Mouse (Mus musculus) adrenal gland, postnatal 14 days (tissue): ENCODE results near the gene Acaca. TPM values are rescaled to one million over a fixed set of nuclear protein-coding genes. Genes with fewer than 3 reads are reported as not detected.

Source experiments
- DNase-seq: peaks from one replicate; pipeline ENCODE4 v3.0.0; 2021; ENCODE audit warnings: mixed read lengths
- long read RNA-seq, 2 experiments: library from polyadenylated mRNA; stranded (forward); transcript quantifications; one replicate each; pipeline ENCODE4 v2.0.0; 2021
- total RNA-seq: library from RNA; stranded (reverse); gene quantifications from 2 replicates; pipeline ENCODE4 v1.2.3, GENCODE M21; 2021

Gene Acaca
- 80.0 and 100 TPM in 2 replicates for total RNA-seq
- long read RNA-seq, experiment 1, partial matches to known transcripts: 4 of 18 reads
- long read RNA-seq, experiment 1, other reads (novel, unspliced or antisense): 14 of 18 reads
- long read RNA-seq, experiment 2, partial matches to known transcripts: 0 of 12 reads
- long read RNA-seq, experiment 2, other reads (novel, unspliced or antisense): 12 of 12 reads

GRCm38 (mm10) chr11:84128943-84129798, at the start of gene Acaca, which contains the start of gene Tada2a:
TSS of gene Acaca (plus strand) at chr11:84129672.
TSS of gene Tada2a (minus strand) at chr11:84129600.
- DNase-seq: peak; percentile 88

GRCm38 (mm10) chr11:84079887-84080286, 49.6 kb upstream of the Acaca start:
- DNase-seq: no peak

- no peak for DNase-seq
These were observed 49.1 kb upstream of the Acaca start for GRCm38 (mm10) chr11:84080327-84080726.

- DNase-seq: no peak
These were observed 47.6 kb upstream of the Acaca start for GRCm38 (mm10) chr11:84081901-84082300.

- DNase-seq: no peak
These were observed 38.9 kb upstream of the Acaca start for GRCm38 (mm10) chr11:84090572-84090971.

GRCm38 (mm10) chr11:84095084-84095483, 34.4 kb upstream of the Acaca start:
- DNase-seq: no peak

GRCm38 (mm10) chr11:84097251-84097998, 32.0 kb upstream of the Acaca start:
- no peak for DNase-seq

- DNase-seq: peak; percentile 10
These were observed 28.3 kb upstream of the Acaca start for GRCm38 (mm10) chr11:84101182-84101581.

GRCm38 (mm10) chr11:84104036-84104435, 25.4 kb upstream of the Acaca start:
- DNase-seq: peak; percentile 59

GRCm38 (mm10) chr11:84107137-84107536, 22.3 kb upstream of the Acaca start:
- DNase-seq: no peak

GRCm38 (mm10) chr11:84113623-84114022, 15.8 kb upstream of the Acaca start:
- DNase-seq: no peak

GRCm38 (mm10) chr11:84115646-84116045, 13.8 kb upstream of the Acaca start:
- peak; percentile 36 for DNase-seq

- DNase-seq: no peak
These were observed 13.3 kb upstream of the Acaca start for GRCm38 (mm10) chr11:84116221-84116620.

- DNase-seq: no peak
These were observed 12.0 kb upstream of the Acaca start for GRCm38 (mm10) chr11:84117431-84117830.

- no peak for DNase-seq
These were observed 8.2 kb upstream of the Acaca start for GRCm38 (mm10) chr11:84121051-84121956.

GRCm38 (mm10) chr11:84127977-84128376, 1.5 kb upstream of the Acaca start:
- DNase-seq: no peak

- DNase-seq: no peak
These were observed 320 bp downstream of the Acaca start for GRCm38 (mm10) chr11:84129799-84130185.

GRCm38 (mm10) chr11:84134331-84134860, 4.9 kb downstream of the Acaca start:
- no peak for DNase-seq

- DNase-seq: no peak
These were observed 7.0 kb downstream of the Acaca start for GRCm38 (mm10) chr11:84136453-84136852.

- peak; percentile 65 for DNase-seq
These were observed 12.3 kb downstream of the Acaca start for GRCm38 (mm10) chr11:84141752-84142151.

GRCm38 (mm10) chr11:84145201-84145798, 15.8 kb downstream of the Acaca start:
- no peak for DNase-seq
